Mouse (Mus musculus) spleen, postnatal 4 days (tissue): ENCODE results near the gene Fam57b.

Source experiments
- DNase-seq, 2 experiments: peaks; one replicate each; pipeline ENCODE4 v3.0.0; 2022; ENCODE audit warnings: low spot score in 2 of 2

Fam57b gene

GRCm38 (mm10) chr7:126823940-126824339, 26.5 kb downstream of the Fam57b start:
- DNase-seq = no peak

DNA sequence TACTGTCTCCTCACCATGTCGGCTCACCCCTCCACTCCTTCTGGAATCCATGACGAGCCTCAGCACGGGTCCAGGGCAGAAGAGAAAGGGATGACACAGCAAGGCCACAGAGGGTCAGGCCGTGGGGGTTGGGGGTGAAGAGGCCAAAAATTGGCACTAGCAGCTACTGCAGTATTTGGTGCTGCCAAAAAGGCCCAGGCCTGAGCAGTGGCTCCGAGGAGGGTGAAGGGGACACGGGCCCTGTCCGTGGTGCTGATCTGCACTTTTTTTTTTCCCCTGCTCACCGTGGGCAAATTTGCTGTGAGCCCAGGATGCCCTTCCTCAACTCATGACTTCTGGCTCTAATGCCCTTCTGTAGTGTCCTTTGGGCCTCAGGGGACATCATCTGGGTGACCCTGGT, 27.9 kb downstream of the Fam57b start:
- no peak for DNase-seq

DNA sequence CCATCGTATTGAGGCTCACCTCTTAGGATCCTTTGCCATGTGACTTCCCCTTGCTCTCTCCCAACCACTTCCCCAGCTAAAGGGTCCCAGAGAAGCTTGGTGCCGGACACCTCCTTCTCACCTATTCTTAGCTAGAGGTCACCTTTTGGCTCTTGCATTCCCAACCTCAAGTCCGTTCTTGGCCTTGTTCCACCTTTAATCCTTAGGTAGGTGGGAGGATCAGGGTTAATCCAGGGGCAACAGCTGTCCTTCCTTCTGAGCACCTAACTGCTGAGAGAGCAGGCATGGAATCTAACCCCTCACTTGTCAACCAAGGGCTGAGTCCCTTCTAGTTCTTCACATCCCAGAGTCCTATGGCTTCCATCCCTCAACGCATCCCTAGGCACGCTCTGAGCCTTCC, 28.5 kb downstream of the Fam57b start:
- DNase-seq = no peak

GRCm38 (mm10) chr7:126831539-126831938, 34.1 kb downstream of the Fam57b start, which contains the start of gene 4930451I11Rik:
TSS of gene 4930451I11Rik (minus strand) at chr7:126831639.
- no peak for DNase-seq

GRCm38 (mm10) chr7:126832036-126832598, 34.6 kb downstream of the Fam57b start:
- DNase-seq = peak; percentile 79 to 91

DNA sequence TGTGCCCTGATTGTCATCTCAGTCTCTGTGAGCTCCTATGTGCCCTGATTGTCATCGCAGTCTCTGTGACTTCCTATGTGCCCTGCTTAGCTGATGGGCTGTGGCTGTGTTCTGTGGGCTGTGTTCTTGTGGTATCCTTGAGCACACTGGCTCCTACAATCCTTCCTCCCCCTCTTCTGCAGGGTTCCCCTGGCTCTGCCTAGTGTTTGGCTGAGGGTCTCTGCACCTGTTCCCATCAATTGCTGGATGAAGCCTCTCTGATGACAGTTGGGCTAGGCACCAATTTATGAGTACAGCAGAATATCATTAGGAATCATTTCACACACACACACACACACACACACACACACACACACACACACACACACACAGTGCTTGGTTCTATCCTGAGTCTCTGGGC, 35.8 kb downstream of the Fam57b start:
- DNase-seq = no peak

GRCm38 (mm10) chr7:126843276-126843675, 45.8 kb downstream of the Fam57b start:
- DNase-seq = no peak

GRCm38 (mm10) chr7:126845516-126845915, 48.0 kb downstream of the Fam57b start:
- DNase-seq = no peak

DNA sequence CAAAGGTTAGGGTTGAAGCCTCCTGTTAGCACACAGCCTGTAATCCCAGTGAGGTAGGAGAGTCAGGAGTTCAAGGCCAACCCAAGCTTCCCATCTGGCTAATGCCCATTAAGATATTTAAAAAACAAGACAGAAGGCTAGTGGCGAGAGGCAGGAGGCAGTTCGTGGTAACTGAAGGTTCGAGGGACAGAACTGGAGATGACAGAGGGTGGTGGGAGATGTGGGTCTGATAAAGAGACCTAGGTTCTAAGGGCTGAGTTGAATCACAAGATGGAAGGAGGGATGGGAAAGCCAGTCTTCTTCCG, 49.6 kb downstream of the Fam57b start, which contains the start of gene Doc2a:
TSS of gene Doc2a (plus strand) at position 301 of the 305 bp plus-strand sequence.
- DNase-seq = no peak

DNA sequence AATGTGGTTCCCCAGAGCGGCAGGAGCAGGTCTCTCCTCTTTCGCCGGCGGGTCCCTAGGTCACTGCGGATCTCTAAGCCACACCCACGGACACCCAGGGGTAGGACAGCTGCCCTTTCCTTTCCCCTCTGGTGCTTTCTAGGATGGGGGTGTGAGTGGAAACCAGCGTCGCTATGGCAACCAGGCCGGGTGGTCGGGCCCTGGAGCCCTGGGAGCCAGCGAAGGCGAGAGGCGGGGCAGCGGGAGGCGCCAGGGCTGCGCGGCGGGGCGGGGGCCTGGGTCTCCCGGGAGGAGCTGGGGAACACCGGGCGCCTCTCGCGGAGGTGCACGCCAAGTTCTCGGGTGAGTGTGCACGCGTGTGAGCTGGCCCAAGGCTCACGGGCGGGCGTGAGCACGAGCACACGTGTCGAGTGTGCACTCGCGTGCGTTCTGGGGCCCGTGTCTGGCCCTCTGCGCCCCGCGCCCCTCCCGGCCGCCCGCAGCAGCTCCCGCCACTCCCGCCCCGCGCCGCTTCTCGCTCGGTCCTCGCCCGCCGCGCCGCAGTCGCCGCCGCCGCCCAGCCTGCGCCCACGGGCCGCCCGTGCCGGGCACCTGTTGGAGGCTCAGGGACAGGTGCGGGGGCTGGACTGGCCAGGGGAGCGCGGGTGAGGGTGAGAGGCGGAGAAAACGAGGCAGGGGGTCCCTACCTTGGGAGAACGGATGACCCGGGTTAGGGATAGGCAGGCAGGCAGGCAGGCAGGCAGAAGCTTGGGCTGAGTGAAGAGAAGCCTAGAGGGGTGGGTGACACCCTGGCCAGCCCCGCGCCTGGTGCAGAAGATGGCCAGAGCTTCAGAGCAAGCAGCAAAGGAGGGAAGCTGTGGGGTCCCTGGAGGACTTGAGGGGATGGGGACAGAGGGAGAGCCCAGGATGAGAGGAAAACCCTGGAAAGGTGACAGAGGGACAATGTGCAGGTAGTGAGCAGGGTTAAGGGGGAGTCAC, 50.2 kb downstream of the Fam57b start:
- no peak for DNase-seq

DNA sequence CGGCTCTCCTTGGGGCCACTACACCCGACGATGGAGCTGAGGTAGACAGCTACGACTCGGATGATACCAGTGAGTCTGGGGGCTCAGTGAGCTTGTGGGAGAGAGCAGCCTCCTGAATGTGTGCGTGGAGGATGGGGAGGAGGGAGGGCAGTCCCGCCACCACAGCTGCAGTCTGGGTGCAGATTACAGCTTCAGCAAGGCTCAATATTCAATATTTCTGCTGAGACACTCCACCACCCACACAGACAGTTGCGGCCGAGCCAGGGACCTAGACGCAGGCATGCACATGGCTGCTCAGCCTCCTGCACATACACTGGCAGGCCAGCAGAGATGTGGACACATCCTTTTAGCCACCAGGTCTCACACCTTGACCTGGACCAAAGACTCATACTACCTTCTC, 51.3 kb downstream of the Fam57b start:
- DNase-seq = no peak

GRCm38 (mm10) chr7:126850161-126850560, 52.7 kb downstream of the Fam57b start:
- DNase-seq = no peak

DNA sequence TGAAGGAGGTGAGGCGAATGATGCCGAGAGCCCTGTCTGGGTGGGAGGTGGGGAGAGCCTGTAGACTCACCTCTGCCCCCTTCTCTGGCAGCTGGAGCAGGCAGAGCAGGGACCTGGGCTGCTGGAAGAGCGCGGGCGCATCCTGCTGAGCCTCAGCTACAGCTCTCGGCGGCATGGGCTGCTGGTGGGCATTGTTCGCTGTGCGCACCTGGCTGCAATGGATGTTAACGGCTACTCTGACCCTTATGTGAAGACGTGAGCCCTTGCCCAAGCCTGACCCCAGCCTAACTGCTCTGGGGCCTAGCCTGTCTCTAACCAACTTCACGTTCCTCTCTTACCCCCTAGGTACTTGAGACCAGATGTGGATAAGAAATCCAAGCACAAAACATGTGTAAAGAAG, 53.7 kb downstream of the Fam57b start:
- peak in 1 of 2 experiments; percentile 59 for DNase-seq

GRCm38 (mm10) chr7:126853454-126853853, 56.0 kb downstream of the Fam57b start:
- no peak for DNase-seq

- no peak for DNase-seq
These were observed 58.2 kb downstream of the Fam57b start for GRCm38 (mm10) chr7:126855641-126856040.

- peak in 1 of 2 experiments; percentile 58 for DNase-seq
These were observed 59.4 kb downstream of the Fam57b start for GRCm38 (mm10) chr7:126856741-126857420.

GRCm38 (mm10) chr7:126860987-126861386, 63.5 kb downstream of the Fam57b start:
- peak in 1 of 2 experiments; percentile 56 for DNase-seq

DNA sequence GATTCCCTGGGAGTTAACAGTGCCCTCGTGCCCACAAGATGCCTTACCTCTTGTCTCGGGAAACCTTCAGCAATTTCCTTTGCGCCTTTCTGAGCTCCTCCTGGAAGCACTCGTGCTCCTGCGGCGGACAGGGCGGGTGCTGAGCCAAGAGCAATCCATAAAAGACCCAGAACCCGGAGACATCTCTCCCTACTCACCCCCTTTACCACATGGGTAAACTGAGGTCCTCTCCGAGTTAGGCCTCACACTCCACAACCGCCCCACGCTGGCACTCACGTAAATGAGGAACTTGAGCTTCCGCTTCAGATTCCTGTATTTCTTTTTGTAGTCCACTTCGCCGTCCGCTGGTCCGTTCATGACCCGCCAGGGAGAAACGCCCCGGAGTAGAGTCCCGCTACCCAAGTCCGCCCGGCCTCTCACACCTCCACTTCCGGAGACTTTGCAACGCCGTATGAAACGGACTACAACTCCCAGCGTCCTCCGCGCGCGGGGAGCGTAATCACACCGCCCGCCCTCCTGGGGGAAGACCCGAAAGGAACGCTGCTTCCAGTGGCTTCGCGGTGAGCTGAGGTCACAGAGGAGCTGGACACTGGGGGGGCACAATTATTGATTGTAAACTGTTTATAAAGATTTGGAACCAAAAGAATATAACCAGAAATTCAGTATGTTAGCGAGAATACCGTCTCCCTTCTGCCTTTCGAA, 64.1 kb downstream of the Fam57b start, which contains the start of gene Hirip3:
TSS of gene Hirip3 (plus strand) at position 544 of the 702 bp plus-strand sequence.
- peak; percentile 94 to 97 for DNase-seq

- peak; percentile 91 to 97 for DNase-seq
These were observed 64.8 kb downstream of the Fam57b start, which contains the start of gene Ino80e for GRCm38 (mm10) chr7:126862147-126862784. TSS of gene Ino80e (minus strand) at chr7:126862377.

- peak in 1 of 2 experiments; percentile 62 for DNase-seq
These were observed 66.3 kb downstream of the Fam57b start for GRCm38 (mm10) chr7:126863791-126864190.

DNA sequence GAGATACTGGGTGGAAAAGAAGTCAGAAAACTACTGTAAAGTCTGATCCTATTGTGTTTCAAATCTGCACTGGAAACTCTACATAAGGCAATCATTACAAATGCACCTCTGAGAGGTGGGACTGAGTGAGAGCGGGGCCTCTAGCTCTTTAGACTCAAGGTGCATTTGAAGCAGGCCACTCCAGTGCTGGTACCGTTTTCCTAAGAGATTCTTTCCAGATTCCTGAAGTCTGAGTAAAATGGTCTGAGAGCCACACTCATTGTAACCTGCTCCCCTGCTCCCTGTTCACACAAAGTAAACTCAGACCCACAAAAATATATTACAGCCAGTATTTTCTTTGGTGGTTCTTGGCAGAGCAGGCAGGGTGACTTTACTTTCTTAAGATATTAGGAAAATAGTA, 70.1 kb downstream of the Fam57b start:
- no peak for DNase-seq
